Mouse (Mus musculus) CH12.LX (cell line): ENCODE results near the gene F13a1. TPM values are rescaled to one million over a fixed set of nuclear protein-coding genes. Genes with fewer than 3 reads are reported as not detected.

Experiments used
- DNase-seq: peaks from one replicate; pipeline ENCODE4 v3.0.0-alpha.2; 2013; ENCODE audit errors: extremely low read depth
- H3K27ac ChIP-seq: 2 replicates; pipeline ENCODE4 v1.5.1; 2012; ENCODE audit warnings: low read depth, mild to moderate bottlenecking, control low read depth, moderate library complexity; ENCODE audit not compliant: insufficient read depth
- H3K27me3 ChIP-seq: replicated peaks from 2 replicates; pipeline ENCODE3; 2012; ENCODE audit warnings: inconsistent platforms
- H3K36me3 ChIP-seq, 2 experiments: replicated peaks in 1 of 2; 2 replicates each; pipeline versions ENCODE3 to v1.6.1; 2012; ENCODE audit warnings: inconsistent platforms in 1 of 2, low read length in 1 of 2, mild to moderate bottlenecking in 1 of 2, mixed read lengths in 1 of 2, moderate library complexity in 1 of 2; ENCODE audit not compliant: control insufficient read depth in 1 of 2, insufficient read depth in 1 of 2
- H3K4me1 ChIP-seq, 2 experiments: 2 replicates each; pipeline ENCODE4 v1.6.1; 2012; ENCODE audit warnings: inconsistent platforms in 1 of 2, moderate library complexity in 1 of 2; ENCODE audit not compliant: insufficient read depth in 2 of 2, control insufficient read depth in 1 of 2
- H3K4me2 ChIP-seq: 2 replicates; pipeline ENCODE4 v1.6.1; 2012; ENCODE audit warnings: low read depth, mild to moderate bottlenecking, control low read depth; ENCODE audit not compliant: poor library complexity, insufficient read depth, severe bottlenecking
- H3K4me3 ChIP-seq, 3 experiments: fragments of 150-350 bp in 1 of 3; sonication (generic) in 1 of 3; replicated peaks in 1 of 3; 2 replicates each; pipeline versions ENCODE3 to v1.5.1; 2011 to 2012; ENCODE audit warnings: low read depth in 2 of 3, low read length in 2 of 3, mild to moderate bottlenecking in 2 of 3, moderate library complexity in 2 of 3, control low read depth in 1 of 3, improper control_type of control experiment in 1 of 3, inconsistent platforms in 1 of 3, mixed read lengths in 1 of 3; ENCODE audit not compliant: poor library complexity in 1 of 3
- H3K79me2 ChIP-seq: replicated peaks from 2 replicates; pipeline ENCODE4 v1.6.1; 2012; ENCODE audit warnings: mild to moderate bottlenecking, moderate library complexity; ENCODE audit not compliant: control insufficient read depth, poor library complexity, insufficient read depth, severe bottlenecking; ENCODE audit errors: extremely low read depth
- H3K9ac ChIP-seq: 2 replicates; pipeline ENCODE4 v1.6.1; 2012; ENCODE audit warnings: low read depth, mild to moderate bottlenecking, control low read depth, moderate library complexity; ENCODE audit not compliant: insufficient read depth
- H3K9me3 ChIP-seq: replicated peaks from 2 replicates; pipeline ENCODE3; 2012; ENCODE audit warnings: low read length, inconsistent platforms, mixed read lengths
- CHD1 ChIP-seq: IDR thresholded peaks from 2 replicates; pipeline ENCODE4 v1.6.1; 2012; ENCODE audit warnings: low read depth, low read length, improper control_type of control experiment, inconsistent platforms
- CHD2 ChIP-seq: IDR thresholded peaks from 2 replicates; pipeline ENCODE4 v1.6.1; 2011; ENCODE audit warnings: low read length, improper control_type of control experiment
- E2F4 ChIP-seq: IDR thresholded peaks from 2 replicates; pipeline ENCODE4 v1.6.1; 2011; ENCODE audit warnings: low read depth, low read length, improper control_type of control experiment; ENCODE audit not compliant: insufficient replicate concordance
- KAT2A ChIP-seq: IDR thresholded peaks from 2 replicates; pipeline ENCODE4 v1.6.1; 2012; ENCODE audit warnings: low read length, improper control_type of control experiment, inconsistent platforms; ENCODE audit not compliant: insufficient replicate concordance
- MAFK ChIP-seq: IDR thresholded peaks from 2 replicates; pipeline ENCODE4 v1.6.1; 2011; ENCODE audit warnings: low read length, improper control_type of control experiment; ENCODE audit not compliant: insufficient replicate concordance
- MAZ ChIP-seq: IDR thresholded peaks from 2 replicates; pipeline ENCODE4 v1.6.1; 2012; ENCODE audit warnings: low read depth, mild to moderate bottlenecking, inconsistent platforms, low read length, improper control_type of control experiment, moderate library complexity
- MEF2A ChIP-seq: IDR thresholded peaks from 2 replicates; pipeline ENCODE4 v1.6.1; 2014; ENCODE audit warnings: low read depth, mild to moderate bottlenecking, inconsistent platforms, low read length, improper control_type of control experiment, borderline replicate concordance
- NELFE ChIP-seq: IDR thresholded peaks from 2 replicates; pipeline ENCODE4 v1.6.1; 2011; ENCODE audit warnings: low read depth, low read length, improper control_type of control experiment
- PAX5 ChIP-seq: IDR thresholded peaks from 2 replicates; pipeline ENCODE4 v1.6.1; 2012; ENCODE audit warnings: low read length, inconsistent platforms, mixed read lengths
- POLR2AphosphoS2 ChIP-seq: IDR thresholded peaks from 2 replicates; pipeline ENCODE4 v1.6.1; 2011; ENCODE audit warnings: low read depth, low read length, improper control_type of control experiment
- RCOR1 ChIP-seq: conservative IDR thresholded peaks from 2 replicates; pipeline ENCODE4 v1.6.1; 2012; ENCODE audit warnings: low read depth, mild to moderate bottlenecking, inconsistent platforms, low read length, improper control_type of control experiment
- TBP ChIP-seq: conservative IDR thresholded peaks from 2 replicates; pipeline ENCODE4 v1.6.1; 2011; ENCODE audit warnings: low read depth, low read length, improper control_type of control experiment
- USF1 ChIP-seq: IDR thresholded peaks from 2 replicates; pipeline ENCODE4 v1.6.1; 2014; ENCODE audit warnings: low read depth, mild to moderate bottlenecking, inconsistent platforms, low read length, improper control_type of control experiment
- USF2 ChIP-seq: conservative IDR thresholded peaks from 2 replicates; pipeline ENCODE4 v1.6.1; 2011; ENCODE audit warnings: low read depth, low read length, improper control_type of control experiment
- ZKSCAN1 ChIP-seq: IDR thresholded peaks from 2 replicates; pipeline ENCODE4 v1.6.1; 2012; ENCODE audit warnings: low read depth, inconsistent platforms, low read length, improper control_type of control experiment, borderline replicate concordance
- ZMIZ1 ChIP-seq: IDR thresholded peaks from 2 replicates; pipeline ENCODE4 v1.6.1; 2012; ENCODE audit warnings: low read depth, mild to moderate bottlenecking, inconsistent platforms, low read length, improper control_type of control experiment
- dilution Hi-C: fragments of 300-500 bp; cut with MboI; formaldehyde crosslinking; loops from 2 replicates; pipeline ENCODE4 v1.14.3; 2020; ENCODE audit warnings: low sequenced_read_pairs; ENCODE audit not compliant: extremely low pct_unique_long_range_greater_than_20kb, extremely low pct_ligation_motif_present
- in situ Hi-C: fragments of 300-500 bp; cut with MboI; formaldehyde crosslinking; loops from 3 replicates; pipeline ENCODE4 v1.14.3; 2019; ENCODE audit warnings: low sequenced_read_pairs, low pct_ligation_motif_present, low pct_unique_long_range_greater_than_20kb, mixed read lengths
- polyA plus RNA-seq: library from polyadenylated mRNA; unstranded; fragments of >175 nt; gene quantifications from 2 replicates; pipeline ENCODE4 v1.2.1, GENCODE M21; 2012; ENCODE audit warnings: low read depth; ENCODE audit not compliant: insufficient read length
- total RNA-seq, 2 experiments: library from RNA; depleted of rRNA; stranded (reverse); fragments of 300-350 nt in 1 of 2; fragments of >200 nt in 1 of 2; gene quantifications; 2 replicates each; pipeline ENCODE4 v1.2.3; 2012 to 2014

F13a1 gene
- total and polyA plus RNA-seq, 3 experiments = 0.06 to 0.42 TPM; not detected in 1

DNA sequence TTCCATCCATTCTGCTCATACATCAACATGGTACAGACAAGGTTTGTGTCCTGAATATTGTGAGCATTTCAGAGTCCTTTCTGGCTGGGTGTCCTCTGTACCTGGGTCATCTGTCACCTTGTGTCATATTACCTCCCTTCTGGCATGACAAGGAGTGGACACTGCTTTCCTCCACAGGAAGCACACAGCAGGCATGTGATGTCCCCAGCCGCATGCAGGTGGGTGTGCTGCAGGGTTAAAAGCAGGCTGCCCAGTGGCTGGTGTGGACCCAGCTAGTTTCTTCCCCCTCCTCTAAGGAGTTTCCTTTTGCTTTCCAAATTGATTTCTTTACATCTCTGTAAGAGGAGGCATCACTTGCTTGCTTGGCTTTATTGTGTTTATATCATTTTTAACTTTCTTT, 146.6 kb downstream of the F13a1 start:
- DNase-seq = no peak
- in situ Hi-C loops (no loop called here), dilution Hi-C loops (no loop called here)
- Histone ChIP-seq H3K27me3 (no peaks in the 10 kb centered on the region), H3K9me3 (no peaks in the 10 kb centered on the region), H3K27ac (no peak overlapping the region), H3K4me3 (no peak overlapping the region), H3K9ac (no peak overlapping the region), H3K36me3 (no peaks in the 10 kb centered on the region), H3K4me2 (no peak overlapping the region), H3K4me1 (no peaks in the 10 kb centered on the region), H3K79me2 (no peaks in the 10 kb centered on the region)
- no peak for TF ChIP-seq USF1
- no peak for TF ChIP-seq POLR2AphosphoS2
- TF ChIP-seq NELFE = no peak
- no peak for TF ChIP-seq KAT2A
- TF ChIP-seq MAFK = no peak
- no peak for TF ChIP-seq CHD2
- no peak for TF ChIP-seq ZKSCAN1
- TF ChIP-seq USF2 = no peak
- TF ChIP-seq RCOR1 = no peak
- no peak for TF ChIP-seq MAZ
- TF ChIP-seq MEF2A = no peak

DNA sequence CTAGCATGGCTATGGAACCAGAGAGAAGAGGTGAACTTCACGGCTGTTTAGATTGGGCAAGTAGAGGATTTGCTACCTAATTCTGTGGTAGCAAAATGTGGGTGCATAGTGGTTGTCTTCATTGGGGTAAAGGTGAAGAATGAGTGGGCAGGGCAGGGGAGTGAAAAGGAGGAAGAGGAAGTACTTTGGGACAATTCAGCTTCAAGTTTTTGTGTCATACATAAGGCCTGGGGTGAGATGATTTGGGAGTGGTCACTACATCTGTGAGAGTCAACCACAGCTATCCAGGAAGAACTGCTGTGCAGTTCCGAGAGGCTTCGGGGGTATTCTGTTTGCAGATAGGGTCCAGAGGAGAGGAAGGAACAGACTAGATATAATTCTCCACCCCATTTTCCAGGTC, 148.4 kb downstream of the F13a1 start:
- Histone ChIP-seq H3K27me3 (no peaks in the 10 kb centered on the region), H3K4me3 (no peak overlapping the region), H3K9ac (no peak overlapping the region), H3K9me3 (no peaks in the 10 kb centered on the region), H3K79me2 (no peaks in the 10 kb centered on the region), H3K36me3 (no peaks in the 10 kb centered on the region), H3K4me2 (no peak overlapping the region), H3K4me1 (no peaks in the 10 kb centered on the region), H3K27ac (no peak overlapping the region)
- no peak for DNase-seq
- dilution Hi-C loops = no loop called here
- TF ChIP-seq NELFE (no peak), KAT2A (no peak), PAX5 (no peak), TBP (no peak), MAFK (no peak), E2F4 (no peak), ZMIZ1 (no peak), CHD1 (no peak), CHD2 (no peak)
- in situ Hi-C loops = no loop called here
